Mouse (Mus musculus) heart, adult 2 months (tissue): ENCODE measurements at regions not wholly inside any gene's neighbourhood (a gene's known extent, or its start where the extent isn't known, plus 50 kb on each side); places are given as distances from the start of the nearest gene placed in this dataset.

Experiments used
- DNase-seq, 2 experiments: peaks; one replicate each; pipeline ENCODE4 v3.0.0; 2021
- H3K27ac ChIP-seq: fragments of 200-600 bp; 2 replicates; pipeline ENCODE4 v1.8.1; 2022
- H3K27me3 ChIP-seq: fragments of 200-500 bp; 2 replicates; pipeline ENCODE4 v1.6.1; 2012; ENCODE audit warnings: mild to moderate bottlenecking, low read length, inconsistent platforms, mixed read lengths; ENCODE audit not compliant: control insufficient read depth, insufficient read depth
- H3K36me3 ChIP-seq: fragments of 200-500 bp; 2 replicates; pipeline ENCODE4 v1.6.1; 2012; ENCODE audit warnings: low read length, inconsistent platforms; ENCODE audit not compliant: control insufficient read depth, insufficient read depth
- H3K4me1 ChIP-seq: fragments of 200-500 bp; 2 replicates; pipeline ENCODE4 v1.6.1; 2011; ENCODE audit warnings: low read length; ENCODE audit not compliant: control insufficient read depth, insufficient read depth
- H3K4me3 ChIP-seq: fragments of 200-600 bp; 2 replicates; pipeline ENCODE4 v1.8.1; 2022
- H3K79me2 ChIP-seq: fragments of 200-500 bp; replicated peaks from 2 replicates; pipeline ENCODE4 v1.6.1; 2012; ENCODE audit warnings: mild to moderate bottlenecking, inconsistent platforms, low read length, moderate library complexity, mixed read lengths; ENCODE audit not compliant: control insufficient read depth, insufficient read depth
- H3K9ac ChIP-seq: fragments of 200-500 bp; 2 replicates; pipeline ENCODE4 v1.6.1; 2012; ENCODE audit warnings: low read depth, mild to moderate bottlenecking, control low read depth, inconsistent platforms, low read length, mixed read lengths
- CTCF ChIP-seq: fragments of 200-600 bp; IDR thresholded peaks from 2 replicates; pipeline ENCODE4 v1.8.1; 2022; ENCODE audit warnings: antibody characterized with exemption, mild to moderate bottlenecking, moderate library complexity
- EP300 ChIP-seq: fragments of 200-500 bp; IDR thresholded peaks from 2 replicates; pipeline ENCODE4 v1.6.1; 2011; ENCODE audit warnings: low read depth, low read length, control low read depth; ENCODE audit not compliant: insufficient read depth
- POLR2A ChIP-seq: fragments of 200-500 bp; IDR thresholded peaks from 2 replicates; pipeline ENCODE4 v1.6.1; 2011; ENCODE audit warnings: mild to moderate bottlenecking, low read depth, low read length, control low read depth; ENCODE audit not compliant: insufficient read depth
- WGBS: fragments of 180-500 bp; shearing (Covaris S2); methylation state at CpG from one replicate; pipeline ENCODE4 v1.1.7; 2018; 5-methylcytosine and 5-hydroxymethylcytosine counted together
- intact Hi-C: fragments of 180-260 bp; cut with DNase I; formaldehyde crosslinking; loops from one replicate; pipeline ENCODE4 v1.15.1; 2025

- TF ChIP-seq POLR2A (no peak), CTCF (no peak), EP300 (no peak)
Measured at GRCm38 (mm10) chr3:154458208-154458607, 127.7 kb upstream of the Lhx8 start.

GRCm38 (mm10) chr3:154453025-154453424 is 122.6 kb upstream of the Lhx8 start:
- H3K4me3 ChIP-seq = no peak overlapping the region
- H3K27me3 ChIP-seq = no peaks in the 10 kb centered on the region
- no peak for DNase-seq
- intact Hi-C loops = no loop called here
- H3K79me2 ChIP-seq = no peaks in the 10 kb centered on the region
- no peaks in the 10 kb centered on the region for H3K4me1 ChIP-seq
- no peaks in the 10 kb centered on the region for H3K36me3 ChIP-seq
- no peak overlapping the region for H3K9ac ChIP-seq
- no peak overlapping the region for H3K27ac ChIP-seq
- TF ChIP-seq EP300 (no peak), POLR2A (no peak)

More at GRCm38 (mm10) chr3:154458208-154458607, 127.7 kb upstream of the Lhx8 start:
- H3K27ac ChIP-seq = no peak overlapping the region
- no peak for DNase-seq
- no peaks in the 10 kb centered on the region for H3K36me3 ChIP-seq
- intact Hi-C loops = no loop called here
- 76% methylated on average over 9 of the region's 9 CpGs for WGBS
- H3K9ac ChIP-seq = no peak overlapping the region
- H3K79me2 ChIP-seq = no peaks in the 10 kb centered on the region
- H3K27me3 ChIP-seq = no peaks in the 10 kb centered on the region
- no peaks in the 10 kb centered on the region for H3K4me1 ChIP-seq
- H3K4me3 ChIP-seq = no peak overlapping the region

- no peak for DNase-seq
- Histone ChIP-seq H3K4me1 (no peaks in the 10 kb centered on the region), H3K4me3 (no peak overlapping the region), H3K27me3 (no peaks in the 10 kb centered on the region), H3K79me2 (no peaks in the 10 kb centered on the region), H3K36me3 (no peaks in the 10 kb centered on the region), H3K27ac (no peak overlapping the region), H3K9ac (no peak overlapping the region)
- WGBS = 65% methylated on average over 6 of the region's 6 CpGs
- TF ChIP-seq EP300 (no peak), CTCF (no peak), POLR2A (no peak)
- intact Hi-C loops = no loop called here
Measured at GRCm38 (mm10) chr3:154452585-154452984, 122.1 kb upstream of the Lhx8 start.

- DNase-seq = no peak
- Histone ChIP-seq H3K4me3 (no peak overlapping the region), H3K9ac (no peak overlapping the region), H3K36me3 (no peaks in the 10 kb centered on the region), H3K4me1 (no peaks in the 10 kb centered on the region), H3K27ac (no peak overlapping the region), H3K27me3 (no peaks in the 10 kb centered on the region), H3K79me2 (no peaks in the 10 kb centered on the region)
- 81% methylated on average over 7 of the region's 7 CpGs for WGBS
- intact Hi-C loops = no loop called here
- TF ChIP-seq POLR2A = no peak
- TF ChIP-seq EP300 = no peak
- TF ChIP-seq CTCF = no peak
Measured at GRCm38 (mm10) chr3:154451169-154451568, 120.7 kb upstream of the Lhx8 start.

GRCm38 (mm10) chr3:154443351-154444075 is 113.1 kb upstream of the Lhx8 start:
- no peaks in the 10 kb centered on the region for H3K36me3 ChIP-seq
- H3K4me3 ChIP-seq = no peak overlapping the region
- intact Hi-C loops = no loop called here
- DNase-seq = no peak
- 79% methylated on average over 10 of the region's 10 CpGs for WGBS
- no peak for TF ChIP-seq CTCF
- TF ChIP-seq EP300 = no peak
- no peak for TF ChIP-seq POLR2A
- H3K27ac ChIP-seq = no peak overlapping the region
- H3K4me1 ChIP-seq = no peaks in the 10 kb centered on the region
- H3K9ac ChIP-seq = no peak overlapping the region
- no peaks in the 10 kb centered on the region for H3K27me3 ChIP-seq
- H3K79me2 ChIP-seq = no peaks in the 10 kb centered on the region

DNA sequence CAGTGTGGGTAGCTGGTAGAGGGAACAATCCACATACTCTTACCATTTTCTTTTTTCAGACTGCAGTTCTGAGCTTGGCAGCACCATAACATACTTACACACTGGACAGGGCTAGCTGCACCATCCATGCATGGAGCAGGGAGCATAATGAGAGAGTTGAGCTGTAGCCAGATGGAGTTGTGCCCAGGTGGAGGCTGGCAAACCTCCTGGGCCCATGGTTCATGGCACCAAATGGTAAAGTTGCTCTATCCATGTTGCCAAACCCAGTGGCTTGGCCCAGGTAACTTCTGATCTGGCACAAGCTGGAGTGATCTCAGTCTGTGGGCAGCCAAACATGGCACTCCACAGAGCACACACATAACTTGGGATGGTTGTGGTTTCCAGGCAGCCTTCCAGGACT is 111.0 kb upstream of the Lhx8 start:
- TF ChIP-seq EP300 (no peak), POLR2A (no peak), CTCF (no peak)
- Histone ChIP-seq H3K79me2 (no peaks in the 10 kb centered on the region), H3K9ac (no peak overlapping the region), H3K27me3 (no peaks in the 10 kb centered on the region), H3K4me1 (no peaks in the 10 kb centered on the region), H3K27ac (no peak overlapping the region), H3K36me3 (no peaks in the 10 kb centered on the region), H3K4me3 (no peak overlapping the region)
- peak; percentile 23 to 38 for DNase-seq
- intact Hi-C loops = no loop called here
